Mouse (Mus musculus) limb, embryonic 11.5 days (tissue): ENCODE data around the gene Cenpl. TPM values are rescaled to one million over a fixed set of nuclear protein-coding genes. Genes with fewer than 3 reads are reported as not detected.

ENCODE experiments used
- ATAC-seq: fragments of 200-750 bp; cut with Nextera tagmentation; 2 replicates; pipeline ENCODE4 v1.8.0; 2017; ENCODE audit warnings: low read depth; ENCODE audit not compliant: insufficient number of reproducible peaks, low FRiP score, low TSS enrichment
- DNase-seq: peaks from one replicate; pipeline ENCODE4 v3.0.0-alpha.2; 2015; ENCODE audit warnings: low spot score
- H3K27ac ChIP-seq: fragments of 300-500 bp; sonication (generic); replicated peaks from 2 replicates; pipeline ENCODE4 v1.5.1; 2014; ENCODE audit warnings: low read depth, mild to moderate bottlenecking, low read length
- H3K27me3 ChIP-seq: fragments of 300-500 bp; sonication (generic); 2 replicates; pipeline ENCODE4 v1.6.1; 2014; ENCODE audit warnings: mild to moderate bottlenecking, low read length, mixed read lengths; ENCODE audit not compliant: control insufficient read depth, insufficient read depth
- H3K36me3 ChIP-seq: fragments of 300-500 bp; sonication (generic); 2 replicates; pipeline ENCODE4 v1.6.1; 2014; ENCODE audit warnings: mild to moderate bottlenecking, low read length, moderate library complexity, mixed read lengths; ENCODE audit not compliant: control insufficient read depth, insufficient read depth
- H3K4me1 ChIP-seq: fragments of 300-500 bp; sonication (generic); 2 replicates; pipeline ENCODE4 v1.6.1; 2014; ENCODE audit warnings: low read length, mixed read lengths; ENCODE audit not compliant: control insufficient read depth, insufficient read depth
- H3K4me2 ChIP-seq: fragments of 300-500 bp; sonication (generic); 2 replicates; pipeline ENCODE4 v1.6.1; 2014; ENCODE audit warnings: low read depth, mild to moderate bottlenecking, moderate library complexity; ENCODE audit not compliant: severe bottlenecking
- H3K4me3 ChIP-seq: fragments of 300-500 bp; sonication (generic); 2 replicates; pipeline ENCODE4 v1.5.1; 2014; ENCODE audit warnings: low read depth, low read length
- H3K9ac ChIP-seq: fragments of 300-500 bp; sonication (generic); 2 replicates; pipeline ENCODE4 v1.6.1; 2014; ENCODE audit warnings: mild to moderate bottlenecking, low read length
- H3K9me3 ChIP-seq: fragments of 300-500 bp; sonication (generic); 2 replicates; pipeline ENCODE4 v1.6.1; 2016; ENCODE audit warnings: low read length; ENCODE audit not compliant: control insufficient read depth
- WGBS: fragments of 180-500 bp; shearing (Covaris S2); extraction: QIAGEN DNeasy Blood & Tissue Kit; methylation state at CpG from one replicate; pipeline ENCODE4 v1.1.7; 2014; 5-methylcytosine and 5-hydroxymethylcytosine counted together
- polyA plus RNA-seq: library from polyadenylated mRNA; unstranded; fragments of >200 nt; fragmentation: Nextera tagmentation; extraction: Ambion mirVana; gene quantifications from 2 replicates; pipeline ENCODE4 v1.2.1, GENCODE M21; 2014

Gene Cenpl
- polyA plus RNA-seq, 1 experiment from 2014 or later = 44.8 TPM

- Histone ChIP-seq H3K4me2 (no peak overlapping the region), H3K4me3 (no peak overlapping the region), H3K4me1 (no peaks in the 10 kb centered on the region), H3K36me3 (peaks cover 6% of the 10 kb centered on the region; the same call in 1 of the 2 replicates), H3K27me3 (no peaks in the 10 kb centered on the region), H3K9me3 (no peaks in the 10 kb centered on the region), H3K9ac (no peak overlapping the region), H3K27ac (no peak overlapping the region)
- WGBS = 8% methylated on average over 3 of the region's 3 CpGs
- peak; percentile 54 for DNase-seq
- ATAC-seq = no peak
Measured at GRCm38 (mm10) chr1:161038968-161039721, 31.4 kb upstream of the Cenpl start.

DNA sequence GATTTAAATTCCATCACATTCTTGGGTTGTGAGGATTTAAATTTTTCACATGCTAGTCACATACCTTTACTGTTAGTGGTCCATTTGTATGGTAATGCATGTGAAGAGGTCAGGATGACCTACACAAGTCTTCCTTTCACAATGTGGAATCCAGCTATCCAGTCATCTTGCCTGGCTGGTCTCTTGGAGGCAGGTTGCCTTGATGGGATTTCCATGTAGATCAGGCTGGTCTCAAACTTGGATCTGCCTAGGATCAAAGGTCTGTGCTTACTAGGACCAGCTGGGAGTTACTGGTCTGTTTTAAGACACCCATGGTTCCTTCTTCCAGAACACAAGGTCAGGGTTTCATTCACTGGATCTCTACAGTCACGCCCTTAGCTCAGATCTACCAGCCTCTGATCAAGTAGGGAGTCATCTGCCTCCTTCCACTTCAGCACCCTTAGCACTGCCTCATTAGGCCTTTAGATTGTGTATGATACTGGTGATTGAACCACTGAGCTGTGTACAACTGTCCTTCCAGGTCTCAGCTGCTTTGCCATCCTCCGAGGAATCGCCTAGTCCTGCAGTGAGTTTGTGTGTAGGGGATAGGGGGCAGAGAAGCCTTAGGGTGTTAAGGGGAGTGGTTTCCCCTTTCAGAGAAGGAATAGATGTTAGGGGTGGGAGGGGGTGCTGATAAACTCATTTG lies 30.6 kb upstream of the Cenpl start:
- 12% methylated on average over 3 of the region's 3 CpGs for WGBS
- ATAC-seq (peak; percentile 23), DNase-seq (peak; percentile 63)
- no peaks in the 10 kb centered on the region for H3K9me3 ChIP-seq
- peaks cover 6% of the 10 kb centered on the region; the same call in 1 of the 2 replicates for H3K36me3 ChIP-seq
- H3K27ac ChIP-seq = no peak overlapping the region
- no peaks in the 10 kb centered on the region for H3K27me3 ChIP-seq
- no peaks in the 10 kb centered on the region for H3K4me1 ChIP-seq
- no peak overlapping the region for H3K4me3 ChIP-seq
- H3K4me2 ChIP-seq = no peak overlapping the region
- no peak overlapping the region for H3K9ac ChIP-seq

GRCm38 (mm10) chr1:161040426-161040770 lies 30.1 kb upstream of the Cenpl start:
- H3K27ac ChIP-seq = no peak overlapping the region
- DNase-seq = no peak
- peaks cover 6% of the 10 kb centered on the region; the same call in 1 of the 2 replicates for H3K36me3 ChIP-seq
- H3K4me3 ChIP-seq = no peak overlapping the region
- no peaks in the 10 kb centered on the region for H3K9me3 ChIP-seq
- peak; percentile 3; the same call in 1 of the 2 replicates for ATAC-seq
- WGBS = 50% methylated on average over 1 of the region's 1 CpGs
- H3K27me3 ChIP-seq = no peaks in the 10 kb centered on the region
- H3K9ac ChIP-seq = no peak overlapping the region
- no peaks in the 10 kb centered on the region for H3K4me1 ChIP-seq
- H3K4me2 ChIP-seq = no peak overlapping the region

- Histone ChIP-seq H3K36me3 (peaks cover 6% of the 10 kb centered on the region; the same call in 1 of the 2 replicates), H3K4me3 (no peak overlapping the region), H3K9ac (no peak overlapping the region), H3K4me1 (no peaks in the 10 kb centered on the region), H3K27ac (no peak overlapping the region), H3K4me2 (no peak overlapping the region), H3K27me3 (no peaks in the 10 kb centered on the region), H3K9me3 (no peaks in the 10 kb centered on the region)
- DNase-seq (peak; percentile 33), ATAC-seq (no peak)
Measured at GRCm38 (mm10) chr1:161040855-161041254, 29.7 kb upstream of the Cenpl start.

DNA sequence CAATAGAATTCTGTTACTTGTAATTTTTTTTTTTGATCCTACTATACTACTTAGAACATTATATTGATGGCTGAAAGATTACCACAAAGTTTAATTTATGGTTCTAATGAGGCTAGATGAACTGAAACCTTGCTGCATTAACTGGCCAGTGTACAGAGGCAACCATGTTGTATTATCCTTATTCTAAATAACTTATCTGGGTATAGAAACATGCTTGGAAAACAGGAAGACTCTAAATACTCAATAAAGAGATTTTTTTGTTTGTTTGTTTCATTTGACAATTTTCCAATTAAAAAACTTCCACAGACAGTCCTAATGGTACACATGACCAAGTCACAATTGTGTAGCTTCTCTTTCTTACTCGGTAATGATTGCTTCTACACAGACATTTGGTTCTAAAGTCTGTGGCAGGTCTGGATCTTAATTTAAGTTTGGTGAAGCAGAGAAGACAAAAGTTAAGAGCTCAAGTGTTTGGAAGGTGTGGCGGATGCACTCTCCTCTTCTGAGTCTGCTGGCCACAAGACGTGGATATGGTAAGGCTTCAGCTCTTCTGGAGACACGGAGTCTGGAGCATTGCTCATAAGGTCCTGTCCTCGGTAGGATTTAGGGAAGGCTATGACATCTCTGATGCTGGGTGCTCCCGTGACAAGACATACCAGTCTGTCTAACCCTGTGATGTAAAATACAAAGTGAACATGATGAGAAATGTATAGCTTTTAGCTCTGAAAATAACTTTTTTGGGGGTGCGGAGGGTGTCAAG lies 29.1 kb upstream of the Cenpl start:
- H3K4me2 ChIP-seq = no peak overlapping the region
- no peak for DNase-seq
- peaks cover 4% of the 10 kb centered on the region; the same call in 1 of the 2 replicates for H3K36me3 ChIP-seq
- WGBS = 95% methylated on average over 7 of the region's 7 CpGs
- H3K4me3 ChIP-seq = no peak overlapping the region
- no peaks in the 10 kb centered on the region for H3K27me3 ChIP-seq
- H3K27ac ChIP-seq = no peak overlapping the region
- H3K9me3 ChIP-seq = no peaks in the 10 kb centered on the region
- no peaks in the 10 kb centered on the region for H3K4me1 ChIP-seq
- H3K9ac ChIP-seq = no peak overlapping the region
- ATAC-seq = no peak

DNA sequence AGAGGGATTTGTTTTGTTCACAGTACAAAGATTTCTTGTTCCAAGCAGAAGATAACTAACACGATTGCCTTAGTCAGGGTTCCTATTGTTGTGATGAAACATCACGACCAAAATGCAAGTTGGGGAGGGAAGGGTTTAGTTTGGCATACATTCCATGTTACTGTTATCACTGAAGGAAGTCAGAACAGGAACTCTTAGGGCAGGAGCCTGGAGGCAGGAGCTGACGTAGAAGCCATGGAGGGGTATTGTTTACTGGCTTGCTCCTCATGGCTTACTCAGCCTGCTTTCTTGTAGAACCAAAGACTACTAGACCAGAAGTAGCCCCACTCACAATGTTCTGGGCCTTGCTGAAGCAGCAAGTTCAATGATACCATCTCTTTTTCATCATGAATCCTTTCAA lies 23.5 kb upstream of the Cenpl start:
- H3K27ac ChIP-seq = no peak overlapping the region
- H3K4me1 ChIP-seq = no peaks in the 10 kb centered on the region
- ATAC-seq = no peak
- no peaks in the 10 kb centered on the region for H3K9me3 ChIP-seq
- peaks cover 5% of the 10 kb centered on the region; the same call in 1 of the 2 replicates for H3K36me3 ChIP-seq
- 91% methylated on average over 3 of the region's 3 CpGs for WGBS
- no peak overlapping the region for H3K4me2 ChIP-seq
- H3K9ac ChIP-seq = no peak overlapping the region
- no peak for DNase-seq
- H3K27me3 ChIP-seq = no peaks in the 10 kb centered on the region
- H3K4me3 ChIP-seq = no peak overlapping the region

- Histone ChIP-seq H3K9me3 (no peaks in the 10 kb centered on the region), H3K4me2 (no peak overlapping the region), H3K27ac (no peak overlapping the region), H3K27me3 (no peaks in the 10 kb centered on the region), H3K4me1 (no peaks in the 10 kb centered on the region), H3K4me3 (no peak overlapping the region), H3K36me3 (no peaks in the 10 kb centered on the region; the same call in 1 of the 2 replicates), H3K9ac (no peak overlapping the region)
- no peak for ATAC-seq
- no peak for DNase-seq
- 96% methylated on average over 1 of the region's 1 CpGs for WGBS
Measured at GRCm38 (mm10) chr1:161057164-161057563, 13.3 kb upstream of the Cenpl start.

DNA sequence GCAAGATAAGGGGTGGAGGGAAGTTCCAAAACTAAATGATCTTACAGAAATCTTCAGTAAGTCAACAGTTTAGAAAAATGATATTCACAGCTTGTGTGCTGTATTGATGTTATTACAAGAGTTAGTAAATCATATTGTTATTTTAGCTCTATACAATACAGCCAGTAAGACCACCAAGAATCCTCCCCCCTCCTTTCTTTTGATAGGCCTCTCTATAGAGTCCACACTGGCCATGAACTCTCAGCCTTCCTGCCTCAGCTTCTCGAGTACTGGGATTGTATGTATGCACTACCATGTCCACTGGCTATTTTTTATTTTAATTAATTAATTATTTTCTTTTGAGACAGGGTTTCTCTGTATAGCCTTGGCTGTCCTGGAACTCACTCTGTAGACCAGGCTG lies 7.2 kb upstream of the Cenpl start:
- Histone ChIP-seq H3K4me1 (no peaks in the 10 kb centered on the region), H3K27me3 (no peaks in the 10 kb centered on the region), H3K4me2 (no peak overlapping the region), H3K9ac (no peak overlapping the region), H3K36me3 (peaks cover 2% of the 10 kb centered on the region), H3K4me3 (no peak overlapping the region), H3K27ac (no peak overlapping the region), H3K9me3 (no peaks in the 10 kb centered on the region)
- WGBS = 84% methylated on average over 1 of the region's 1 CpGs
- ATAC-seq (no peak), DNase-seq (no peak)
